Mouse (Mus musculus) kidney, embryonic 14.5 days (tissue): ENCODE data around the gene Siva1. TPM values are rescaled to one million over a fixed set of nuclear protein-coding genes. Genes with fewer than 3 reads are reported as not detected.

ENCODE experiments used
- ATAC-seq: fragments of 200-750 bp; cut with Nextera tagmentation; 2 replicates; pipeline ENCODE4 v1.8.0; 2017; ENCODE audit warnings: moderate number of reproducible peaks, mild to moderate bottlenecking, moderate TSS enrichment, moderate library complexity; ENCODE audit not compliant: low FRiP score, low TSS enrichment
- H3K27ac ChIP-seq: fragments of 300-500 bp; sonication (generic); 2 replicates; pipeline ENCODE4 v1.5.1; 2014; ENCODE audit warnings: low read depth, mild to moderate bottlenecking, low read length, moderate library complexity, mixed read lengths
- H3K27me3 ChIP-seq: fragments of 300-500 bp; sonication (generic); 2 replicates; pipeline ENCODE4 v1.6.1; 2014; ENCODE audit warnings: mild to moderate bottlenecking, low read length; ENCODE audit not compliant: control insufficient read depth, insufficient read depth
- H3K36me3 ChIP-seq: fragments of 300-500 bp; sonication (generic); 2 replicates; pipeline ENCODE4 v1.6.1; 2014; ENCODE audit warnings: low read length, mixed read lengths; ENCODE audit not compliant: control insufficient read depth, insufficient read depth
- H3K4me1 ChIP-seq: fragments of 300-500 bp; sonication (generic); 2 replicates; pipeline ENCODE4 v1.6.1; 2014; ENCODE audit warnings: low read length, mixed read lengths; ENCODE audit not compliant: control insufficient read depth, insufficient read depth
- H3K4me2 ChIP-seq: fragments of 300-500 bp; sonication (generic); replicated peaks from 2 replicates; pipeline ENCODE4 v1.6.1; 2014; ENCODE audit warnings: low read depth, mild to moderate bottlenecking, low read length
- H3K4me3 ChIP-seq: fragments of 300-500 bp; sonication (generic); 2 replicates; pipeline ENCODE4 v1.5.1; 2014; ENCODE audit warnings: mild to moderate bottlenecking, low read length
- H3K9ac ChIP-seq: fragments of 300-500 bp; sonication (generic); 2 replicates; pipeline ENCODE4 v1.6.1; 2014; ENCODE audit warnings: low read depth, mild to moderate bottlenecking, low read length, moderate library complexity
- H3K9me3 ChIP-seq: fragments of 300-500 bp; sonication (generic); 2 replicates; pipeline ENCODE4 v1.6.1; 2016; ENCODE audit warnings: low read length; ENCODE audit not compliant: control insufficient read depth
- WGBS: fragments of 180-500 bp; shearing (Covaris S2); extraction: QIAGEN DNeasy Blood & Tissue Kit; methylation state at CpG from one replicate; pipeline ENCODE4 v1.1.7; 2014; 5-methylcytosine and 5-hydroxymethylcytosine counted together
- microRNA-seq: library from miRNA; unstranded; fragments of <30 nt; microRNA quantifications from one replicate; pipeline ENCODE4, GENCODE M21; 2016
- polyA plus RNA-seq: library from polyadenylated mRNA; unstranded; fragments of >200 nt; fragmentation: Nextera tagmentation; extraction: Ambion mirVana; gene quantifications from 2 replicates; pipeline ENCODE4 v1.2.1, GENCODE M21; 2014

The Siva1 gene
- polyA plus RNA-seq, 1 experiment from 2014 or later = 314 TPM

GRCm38 (mm10) chr12:112696806-112697425 lies 52.4 kb downstream of the Siva1 start:
- Histone ChIP-seq H3K36me3 (no peaks in the 10 kb centered on the region), H3K9ac (no peak overlapping the region), H3K27me3 (peaks cover 11% of the 10 kb centered on the region; the same call in 1 of the 2 replicates), H3K27ac (no peak overlapping the region), H3K4me3 (no peak overlapping the region), H3K4me2 (no peak overlapping the region), H3K4me1 (peaks cover 21% of the 10 kb centered on the region), H3K9me3 (no peaks in the 10 kb centered on the region)
- ATAC-seq = no peak
- WGBS = 86% methylated on average over 3 of the region's 3 CpGs

Small RNA genes within 50 kb of the gene (microRNA-seq; reads per million reads assigned to microRNA genes)
- gene Mir6939 = 0.84 reads per million

Other genes starting within 250 kb of the Siva1 start
- gene A530016L24Rik, start 155.2 kb upstream of the Siva1 start, polyA plus RNA-seq = 0.08 and 0.40 TPM in 2 replicates
- 0.16 and 0.57 TPM in 2 replicates for gene Tmem179, start 127.9 kb upstream of the Siva1 start, polyA plus RNA-seq
- gene Inf2, start 55.9 kb upstream of the Siva1 start, polyA plus RNA-seq = 4.7 and 5.8 TPM in 2 replicates
- gene Adssl1, start 24.6 kb upstream of the Siva1 start, polyA plus RNA-seq = 8.0 and 9.3 TPM in 2 replicates
- gene Akt1, start 30.2 kb downstream of the Siva1 start, polyA plus RNA-seq = 50.8 and 58.5 TPM in 2 replicates
- 3.8 and 5.7 TPM in 2 replicates for gene Zbtb42, start 34.1 kb downstream of the Siva1 start, polyA plus RNA-seq
- 11.5 and 15.1 TPM in 2 replicates for gene Cep170b, start 75.8 kb downstream of the Siva1 start, polyA plus RNA-seq
- 4.8 and 7.8 TPM in 2 replicates for gene Pld4, start 116.0 kb downstream of the Siva1 start, polyA plus RNA-seq
- gene Ahnak2, start 158.0 kb downstream of the Siva1 start, polyA plus RNA-seq = 0.53 and 0.86 TPM in 2 replicates
- gene Clba1, start 164.3 kb downstream of the Siva1 start, polyA plus RNA-seq = 8.5 and 8.9 TPM in 2 replicates
- 117 and 148 TPM in 2 replicates for gene Cdca4, start 184.7 kb downstream of the Siva1 start, polyA plus RNA-seq
- gene Gpr132, start 223.5 kb downstream of the Siva1 start, polyA plus RNA-seq = 0.14 and 0.27 TPM in 2 replicates